Mouse (Mus musculus): Measurements from ENCODE around the gene Rabgap1l. TPM values are rescaled to one million over a fixed set of nuclear protein-coding genes. Genes with fewer than 3 reads are reported as not detected.
A peak's percentile ranks its signal among the peaks of the same experiment; 100 is the strongest.

Rabgap1l gene
- total and polyA plus RNA-seq, 2 experiments: 6.4 to 78.7 TPM

GRCm38 (mm10) chr1:160448681-160449080 is 344.3 kb downstream of the Rabgap1l start:
- H3K4me1 ChIP-seq (ENCODE audit: control insufficient read depth, insufficient read depth, low read length): no peaks in the 10 kb centered on the region
- H3K36me3 ChIP-seq (ENCODE audit: control insufficient read depth, insufficient read depth, low read length): peaks cover 2% of the 10 kb centered on the region; the same call in 1 of the 2 replicates
- no peaks in the 10 kb centered on the region for H3K79me2 ChIP-seq (ENCODE audit: control insufficient read depth, insufficient read depth, low read length)
- 84% methylated on average over 2 of the region's 2 CpGs for WGBS
- no peak overlapping the region for H3K27ac ChIP-seq (replicated peaks; ENCODE audit: insufficient read depth, low read depth, low read length)
- DNase-seq (ENCODE audit: extremely low read depth, low read depth, low spot score): no peak
- no peak overlapping the region for H3K9ac ChIP-seq (ENCODE audit: low read depth, low read length)
- H3K27me3 ChIP-seq (ENCODE audit: control insufficient read depth, insufficient read depth, low read length): no peaks in the 10 kb centered on the region
- H3K4me3 ChIP-seq (ENCODE audit: insufficient read depth, low read depth, low read length): no peak overlapping the region
- TF ChIP-seq POLR2A (IDR thresholded peaks at IDR 0.05; ENCODE audit: extremely low read depth, insufficient read depth, low read length): no peak
- no peak for TF ChIP-seq CTCF (IDR thresholded peaks at IDR 0.05; ENCODE audit: low read depth, low read length)

- no peak for DNase-seq (ENCODE audit: extremely low read depth, low read depth, low spot score)
- no peaks in the 10 kb centered on the region for H3K79me2 ChIP-seq (ENCODE audit: control insufficient read depth, insufficient read depth, low read length)
- no peaks in the 10 kb centered on the region for H3K4me1 ChIP-seq (ENCODE audit: control insufficient read depth, insufficient read depth, low read length)
- no peak overlapping the region for H3K4me3 ChIP-seq (ENCODE audit: insufficient read depth, low read depth, low read length)
- TF ChIP-seq CTCF (IDR thresholded peaks at IDR 0.05; ENCODE audit: low read depth, low read length) (no peak), POLR2A (IDR thresholded peaks at IDR 0.05; ENCODE audit: extremely low read depth, insufficient read depth, low read length) (no peak)
- H3K9ac ChIP-seq (ENCODE audit: low read depth, low read length): no peak overlapping the region
- H3K27me3 ChIP-seq (ENCODE audit: control insufficient read depth, insufficient read depth, low read length): no peaks in the 10 kb centered on the region
- WGBS: 77% methylated on average over 1 of the region's 1 CpGs
- no peaks in the 10 kb centered on the region for H3K36me3 ChIP-seq (ENCODE audit: control insufficient read depth, insufficient read depth, low read length)
- no peak overlapping the region for H3K27ac ChIP-seq (replicated peaks; ENCODE audit: insufficient read depth, low read depth, low read length)
These were observed 346.2 kb downstream of the Rabgap1l start for GRCm38 (mm10) chr1:160446823-160447222.

- H3K4me1 ChIP-seq (ENCODE audit: control insufficient read depth, insufficient read depth, low read length): no peaks in the 10 kb centered on the region
- TF ChIP-seq POLR2A (IDR thresholded peaks at IDR 0.05; ENCODE audit: extremely low read depth, insufficient read depth, low read length) (no peak), CTCF (IDR thresholded peaks at IDR 0.05; ENCODE audit: low read depth, low read length) (no peak)
- H3K27ac ChIP-seq (replicated peaks; ENCODE audit: insufficient read depth, low read depth, low read length): no peak overlapping the region
- peaks cover 1% of the 10 kb centered on the region; the same call in 1 of the 2 replicates for H3K36me3 ChIP-seq (ENCODE audit: control insufficient read depth, insufficient read depth, low read length)
- no peak for DNase-seq (ENCODE audit: extremely low read depth, low read depth, low spot score)
- H3K9ac ChIP-seq (ENCODE audit: low read depth, low read length): no peak overlapping the region
- WGBS: 93% methylated on average over 1 of the region's 1 CpGs
- H3K4me3 ChIP-seq (ENCODE audit: insufficient read depth, low read depth, low read length): no peak overlapping the region
- no peaks in the 10 kb centered on the region for H3K79me2 ChIP-seq (ENCODE audit: control insufficient read depth, insufficient read depth, low read length)
- no peaks in the 10 kb centered on the region for H3K27me3 ChIP-seq (ENCODE audit: control insufficient read depth, insufficient read depth, low read length)
These were observed 349.5 kb downstream of the Rabgap1l start for GRCm38 (mm10) chr1:160443506-160443905.

GRCm38 (mm10) chr1:160441679-160442078 is 351.3 kb downstream of the Rabgap1l start:
- DNase-seq (ENCODE audit: extremely low read depth, low read depth, low spot score): no peak
- Histone ChIP-seq H3K36me3 (ENCODE audit: control insufficient read depth, insufficient read depth, low read length) (peaks cover 1% of the 10 kb centered on the region; the same call in 1 of the 2 replicates), H3K79me2 (ENCODE audit: control insufficient read depth, insufficient read depth, low read length) (no peaks in the 10 kb centered on the region), H3K9ac (ENCODE audit: low read depth, low read length) (no peak overlapping the region), H3K27ac (replicated peaks; ENCODE audit: insufficient read depth, low read depth, low read length) (no peak overlapping the region), H3K4me3 (ENCODE audit: insufficient read depth, low read depth, low read length) (no peak overlapping the region), H3K27me3 (ENCODE audit: control insufficient read depth, insufficient read depth, low read length) (no peaks in the 10 kb centered on the region), H3K4me1 (ENCODE audit: control insufficient read depth, insufficient read depth, low read length) (no peaks in the 10 kb centered on the region)
- no peak for TF ChIP-seq CTCF (IDR thresholded peaks at IDR 0.05; ENCODE audit: low read depth, low read length)
- TF ChIP-seq POLR2A (IDR thresholded peaks at IDR 0.05; ENCODE audit: extremely low read depth, insufficient read depth, low read length): no peak
- WGBS: 78% methylated on average over 2 of the region's 2 CpGs

GRCm38 (mm10) chr1:160441161-160441560 is 351.9 kb downstream of the Rabgap1l start:
- TF ChIP-seq POLR2A (IDR thresholded peaks at IDR 0.05; ENCODE audit: extremely low read depth, insufficient read depth, low read length) (no peak), CTCF (IDR thresholded peaks at IDR 0.05; ENCODE audit: low read depth, low read length) (no peak)

GRCm38 (mm10) chr1:160438820-160439219 is 354.2 kb downstream of the Rabgap1l start:
- no peak overlapping the region for H3K4me3 ChIP-seq (ENCODE audit: insufficient read depth, low read depth, low read length)
- H3K9ac ChIP-seq (ENCODE audit: low read depth, low read length): no peak overlapping the region
- peaks cover 1% of the 10 kb centered on the region; the same call in 1 of the 2 replicates for H3K36me3 ChIP-seq (ENCODE audit: control insufficient read depth, insufficient read depth, low read length)
- no peak overlapping the region for H3K27ac ChIP-seq (replicated peaks; ENCODE audit: insufficient read depth, low read depth, low read length)
- H3K79me2 ChIP-seq (ENCODE audit: control insufficient read depth, insufficient read depth, low read length): no peaks in the 10 kb centered on the region
- 87% methylated on average over 4 of the region's 4 CpGs for WGBS
- TF ChIP-seq POLR2A (IDR thresholded peaks at IDR 0.05; ENCODE audit: extremely low read depth, insufficient read depth, low read length) (no peak), CTCF (IDR thresholded peaks at IDR 0.05; ENCODE audit: low read depth, low read length) (no peak)
- H3K27me3 ChIP-seq (ENCODE audit: control insufficient read depth, insufficient read depth, low read length): no peaks in the 10 kb centered on the region
- DNase-seq (ENCODE audit: extremely low read depth, low read depth, low spot score): no peak
- H3K4me1 ChIP-seq (ENCODE audit: control insufficient read depth, insufficient read depth, low read length): no peaks in the 10 kb centered on the region

More at GRCm38 (mm10) chr1:160441161-160441560, 351.9 kb downstream of the Rabgap1l start:
- no peak overlapping the region for H3K9ac ChIP-seq (ENCODE audit: low read depth, low read length)
- peaks cover 1% of the 10 kb centered on the region; the same call in 1 of the 2 replicates for H3K36me3 ChIP-seq (ENCODE audit: control insufficient read depth, insufficient read depth, low read length)
- H3K79me2 ChIP-seq (ENCODE audit: control insufficient read depth, insufficient read depth, low read length): no peaks in the 10 kb centered on the region
- no peaks in the 10 kb centered on the region for H3K27me3 ChIP-seq (ENCODE audit: control insufficient read depth, insufficient read depth, low read length)
- 76% methylated on average over 5 of the region's 5 CpGs for WGBS
- DNase-seq (ENCODE audit: extremely low read depth, low read depth, low spot score): peak; percentile 9
- H3K4me3 ChIP-seq (ENCODE audit: insufficient read depth, low read depth, low read length): no peak overlapping the region
- no peaks in the 10 kb centered on the region for H3K4me1 ChIP-seq (ENCODE audit: control insufficient read depth, insufficient read depth, low read length)
- no peak overlapping the region for H3K27ac ChIP-seq (replicated peaks; ENCODE audit: insufficient read depth, low read depth, low read length)
